Mouse (Mus musculus): Measurements from ENCODE around the gene Moap1. TPM values are rescaled to one million over a fixed set of nuclear protein-coding genes. Genes with fewer than 3 reads are reported as not detected.

Moap1 gene
- polyA plus RNA-seq, 2 experiments from 2014 or later = 4.6 to 9.5 TPM

DNA sequence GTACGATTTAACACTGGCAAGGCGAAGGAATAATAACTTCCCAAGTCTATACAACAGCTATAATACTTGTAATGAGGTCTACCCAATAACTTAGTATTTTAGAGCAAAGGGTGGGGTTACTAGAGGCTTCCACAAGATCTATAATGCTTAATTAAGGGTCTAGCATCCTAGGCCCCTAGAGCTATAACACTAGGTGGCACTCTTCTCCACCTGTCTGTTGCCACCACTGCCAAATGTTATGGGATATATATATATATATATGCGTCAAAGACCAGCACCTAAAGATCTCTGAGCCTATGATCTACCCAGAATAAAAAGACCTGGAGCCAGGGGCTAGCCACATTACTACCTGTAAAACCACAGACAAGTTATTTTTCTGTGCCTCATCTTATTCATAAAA lies 3.2 kb downstream of the Moap1 start:
- no peak for ATAC-seq

DNA sequence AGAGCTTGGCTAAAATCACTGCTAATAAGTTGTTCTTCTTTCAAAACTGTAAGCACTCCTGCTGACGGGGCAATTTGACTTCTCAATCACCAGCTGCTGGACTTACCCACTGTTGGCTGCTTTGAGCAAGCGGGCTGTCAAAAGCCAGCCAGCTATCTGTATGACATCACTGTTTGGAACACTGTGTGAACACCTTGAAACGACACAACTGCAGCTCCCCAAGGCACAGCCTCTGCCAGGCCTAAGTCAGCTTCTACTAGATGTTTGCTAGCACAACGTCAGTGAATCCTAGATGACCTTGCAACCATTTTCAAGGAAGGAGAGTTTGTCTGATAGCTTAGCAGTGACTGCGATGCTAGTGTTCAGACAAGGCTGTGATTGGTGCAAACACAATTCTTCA lies 4.4 kb downstream of the Moap1 start:
- ATAC-seq = no peak

DNA sequence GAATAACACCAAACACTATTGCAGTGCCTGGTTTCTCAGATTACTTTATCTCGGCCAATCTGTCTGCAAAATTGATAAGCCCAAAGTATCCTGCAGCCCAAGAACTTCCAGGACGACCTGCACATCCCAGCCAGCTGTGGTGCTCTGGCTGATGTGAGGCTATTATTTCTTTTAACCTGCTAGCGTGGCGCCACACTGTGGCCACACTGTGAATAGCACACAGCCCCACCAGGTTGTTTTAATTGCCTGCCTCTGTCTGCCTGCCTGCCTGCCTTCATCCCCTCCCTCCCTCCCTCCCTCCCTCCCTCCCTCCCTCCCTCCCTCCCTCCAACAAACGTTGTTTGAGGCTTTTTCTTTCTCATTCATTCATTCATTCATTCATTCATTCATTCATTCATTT lies 10.1 kb downstream of the Moap1 start:
- peak; percentile 64 for ATAC-seq

DNA sequence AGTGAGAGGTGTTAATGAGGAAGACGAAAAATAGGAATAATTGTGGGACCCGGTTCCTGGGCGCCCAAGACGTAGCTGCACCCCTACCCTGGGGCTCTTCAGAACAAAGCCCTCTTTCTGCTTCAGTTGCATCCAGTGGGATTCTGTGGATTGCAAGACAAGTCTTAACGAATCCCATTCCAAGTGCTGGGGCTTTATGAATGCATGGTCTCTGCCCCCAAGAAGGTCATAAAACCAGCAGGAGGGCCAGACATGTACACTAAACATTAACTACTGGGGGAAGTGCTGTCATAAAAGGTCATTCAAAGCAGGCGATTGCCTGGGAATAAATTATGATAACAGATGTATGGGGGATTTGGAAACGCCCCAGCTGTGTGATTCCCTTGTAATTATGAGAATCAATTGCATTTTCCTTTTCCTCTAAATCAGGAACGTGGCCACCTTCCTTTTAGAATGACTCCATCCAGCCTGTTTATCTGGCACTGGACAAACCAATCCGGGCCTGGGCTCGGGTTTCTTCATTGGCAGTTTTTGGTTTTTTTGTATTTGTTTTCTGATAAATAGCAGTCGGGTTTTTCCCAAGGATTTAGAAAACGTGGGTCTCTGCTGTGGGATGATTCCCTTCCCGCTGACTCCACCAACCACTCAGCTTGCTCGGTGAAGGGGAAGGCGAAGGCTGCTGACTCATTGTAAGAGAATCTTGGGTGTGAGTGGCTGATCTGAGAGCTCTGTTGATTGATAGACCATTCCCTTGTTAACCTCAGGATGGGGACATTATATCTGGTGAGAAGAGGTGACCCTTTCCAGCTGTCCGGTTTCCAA lies 12.5 kb downstream of the Moap1 start:
- ATAC-seq = no peak

DNA sequence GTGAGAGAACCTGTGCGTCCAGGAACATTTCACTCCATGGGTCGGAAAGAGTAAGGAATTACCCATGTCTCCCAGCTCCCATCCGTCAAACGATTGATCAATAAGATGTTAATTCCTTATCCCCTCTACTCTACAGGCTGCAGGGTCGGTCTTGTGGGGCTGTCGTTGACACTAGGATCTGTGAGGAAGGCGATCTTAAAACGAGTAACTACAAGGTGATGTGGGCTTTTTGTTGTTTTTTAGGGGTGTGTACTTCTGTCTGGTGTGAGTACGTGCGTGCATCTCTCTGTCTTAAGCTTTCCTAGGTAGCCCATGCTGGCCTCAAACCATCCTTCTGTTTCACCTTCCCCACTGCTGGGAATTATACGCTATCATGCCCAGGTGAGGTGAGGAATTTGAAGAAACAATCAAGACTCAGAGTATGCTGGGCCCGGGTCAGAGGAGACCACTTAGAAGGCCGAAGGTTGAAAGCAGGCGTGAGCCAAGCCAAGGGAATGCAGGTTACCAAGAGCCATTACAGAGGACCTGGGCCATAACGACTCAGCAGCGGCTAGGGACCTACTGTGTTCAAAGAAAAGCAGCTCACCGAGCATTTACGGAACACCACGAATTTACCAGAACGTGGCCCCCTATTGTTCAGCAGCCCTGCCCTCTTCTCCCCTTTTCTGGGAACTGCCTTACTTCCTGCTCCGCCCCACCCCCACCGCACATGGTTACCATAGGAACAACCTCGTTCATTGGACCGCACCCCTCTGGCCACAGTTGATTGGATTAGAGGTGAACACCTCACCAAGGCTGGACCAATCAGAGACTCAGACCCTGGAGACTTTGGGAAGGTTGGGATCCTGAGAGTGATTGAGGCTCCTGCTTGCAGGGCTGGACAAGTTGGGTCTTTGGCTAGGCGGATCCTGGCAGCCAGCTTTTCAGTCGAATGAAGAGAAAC lies 13.3 kb downstream of the Moap1 start:
- ATAC-seq = peak; percentile 64

DNA sequence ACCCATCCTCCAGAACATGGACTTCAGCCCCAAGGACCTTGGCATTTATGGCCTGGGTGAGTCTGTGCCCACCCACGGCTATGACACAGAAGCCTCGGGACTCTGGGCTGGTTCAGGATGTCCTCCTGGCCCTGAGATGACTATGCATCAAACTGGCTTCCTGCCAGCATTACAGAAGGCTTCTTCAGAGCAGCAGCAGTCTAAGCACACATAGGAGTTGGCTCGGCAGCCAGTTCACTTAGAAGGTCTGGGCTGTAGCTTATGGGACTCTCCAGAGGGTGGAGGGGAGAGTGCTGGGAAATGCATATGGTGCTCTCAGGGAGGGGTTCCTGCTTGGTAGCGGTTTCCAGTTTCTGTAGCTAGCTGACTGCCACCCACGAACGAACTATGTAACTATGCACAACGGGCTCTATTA lies 17.7 kb downstream of the Moap1 start:
- ATAC-seq = peak; percentile 64

DNA sequence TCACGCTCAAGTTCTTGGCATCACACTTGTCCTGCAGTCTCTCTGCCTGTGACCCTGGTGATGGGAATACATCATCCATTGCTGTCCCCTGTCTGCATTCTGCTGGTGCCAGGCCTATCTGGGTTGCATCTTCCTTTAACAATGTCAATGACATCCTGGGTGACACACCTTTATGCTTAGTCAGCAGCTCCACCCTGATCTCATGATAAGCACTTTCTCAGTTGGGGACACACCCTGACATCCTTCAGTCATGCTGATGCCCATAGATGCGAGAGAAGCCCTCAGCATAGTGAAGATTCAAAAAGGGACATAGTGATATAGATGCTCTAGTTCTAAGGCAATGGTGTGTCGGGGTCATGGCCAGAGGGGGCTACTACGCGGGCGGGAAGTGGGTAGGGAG lies 18.3 kb downstream of the Moap1 start:
- ATAC-seq = peak; percentile 60

DNA sequence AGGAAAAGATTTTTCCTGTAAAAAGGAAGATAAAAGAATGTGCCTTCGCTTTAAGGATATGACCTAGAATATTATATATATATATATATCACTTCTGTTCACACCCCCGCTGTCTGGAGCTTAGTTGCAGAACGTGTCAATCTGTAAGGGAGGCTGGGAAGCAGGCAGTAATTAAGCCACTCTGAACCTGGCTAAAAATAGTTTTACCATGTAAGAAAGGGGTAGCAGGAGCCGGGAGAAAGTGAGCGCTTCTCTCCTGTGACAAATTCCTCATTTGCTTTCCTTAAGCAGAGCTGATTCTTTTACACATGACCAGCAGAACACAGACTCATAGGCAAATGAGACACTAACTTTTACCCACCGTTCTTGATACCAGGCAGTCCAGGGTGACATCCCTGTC lies 19.6 kb downstream of the Moap1 start:
- ATAC-seq = no peak

DNA sequence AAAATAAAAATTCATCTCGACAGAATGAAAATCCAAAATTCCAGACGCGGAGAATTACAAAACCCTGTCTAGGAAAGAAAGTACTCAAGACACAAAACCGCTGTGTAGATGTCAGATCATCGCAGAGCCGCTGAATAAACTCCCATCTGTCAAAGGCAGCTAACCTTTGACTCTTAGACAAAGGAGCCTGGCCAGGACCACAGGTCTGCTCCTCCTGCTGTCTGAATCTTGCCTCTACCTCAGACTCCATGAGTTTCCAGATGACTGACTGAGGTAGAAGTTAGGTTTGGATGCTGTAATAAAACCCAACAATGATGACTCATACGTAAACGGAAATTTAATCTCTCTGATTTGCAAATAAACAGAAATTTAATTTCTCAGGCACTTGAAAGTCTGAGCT lies 20.5 kb downstream of the Moap1 start:
- no peak for ATAC-seq

DNA sequence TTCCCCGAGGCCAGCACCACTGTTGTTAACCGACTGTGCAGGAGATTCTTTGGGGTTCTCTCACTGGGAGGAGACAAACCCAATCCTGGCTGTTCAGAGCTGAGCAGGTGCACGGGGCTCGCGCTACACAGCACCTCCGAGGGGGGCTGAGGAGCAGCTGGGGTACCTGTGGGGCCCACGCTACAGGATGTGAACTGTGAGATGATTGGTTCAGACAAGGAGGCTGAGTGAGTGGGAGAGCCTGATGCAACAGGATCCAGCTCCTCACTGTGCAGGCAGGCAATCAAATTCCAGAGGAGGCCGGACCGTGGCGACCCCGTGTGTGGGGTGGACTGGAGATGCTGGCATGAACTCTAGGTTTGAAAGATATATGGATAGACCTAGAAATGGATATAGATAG lies 21.0 kb downstream of the Moap1 start:
- no peak for ATAC-seq

DNA sequence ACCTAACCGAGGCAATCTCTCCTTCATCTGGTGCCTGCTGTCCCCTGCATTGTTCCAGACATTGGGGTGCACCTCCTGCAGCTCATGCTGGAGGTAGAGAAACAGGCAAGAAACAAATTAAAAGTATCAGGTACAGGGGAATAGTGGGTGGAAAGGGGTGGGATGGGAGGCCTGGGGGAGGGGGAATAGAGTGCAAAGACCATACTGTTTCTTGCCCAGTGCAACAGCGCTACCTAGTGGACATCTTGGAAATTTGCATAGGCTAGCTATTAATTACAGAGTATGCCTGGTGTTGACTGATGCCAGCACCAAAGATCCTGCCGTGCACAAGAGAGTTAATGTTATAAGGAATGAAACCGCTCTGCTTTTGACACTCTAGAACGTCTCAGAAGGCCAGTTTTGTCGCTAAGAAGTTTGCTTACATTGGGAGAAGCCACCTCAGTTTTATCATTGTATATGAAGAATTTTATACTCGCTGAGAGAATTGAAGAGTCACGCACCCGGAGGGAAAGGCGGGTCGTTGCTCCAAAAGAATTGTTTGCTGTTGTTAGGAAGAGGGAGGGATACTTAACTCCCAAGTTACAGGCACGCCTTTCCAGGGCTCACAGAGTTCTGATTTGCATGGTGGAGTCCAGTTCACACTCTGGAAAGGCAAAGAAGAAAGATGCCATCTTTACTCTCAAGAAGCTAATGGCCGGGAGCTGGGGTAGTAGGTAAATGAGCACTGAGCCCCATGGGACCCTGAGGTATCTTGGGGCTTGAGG lies 23.7 kb downstream of the Moap1 start:
- peak; percentile 81 for ATAC-seq

DNA sequence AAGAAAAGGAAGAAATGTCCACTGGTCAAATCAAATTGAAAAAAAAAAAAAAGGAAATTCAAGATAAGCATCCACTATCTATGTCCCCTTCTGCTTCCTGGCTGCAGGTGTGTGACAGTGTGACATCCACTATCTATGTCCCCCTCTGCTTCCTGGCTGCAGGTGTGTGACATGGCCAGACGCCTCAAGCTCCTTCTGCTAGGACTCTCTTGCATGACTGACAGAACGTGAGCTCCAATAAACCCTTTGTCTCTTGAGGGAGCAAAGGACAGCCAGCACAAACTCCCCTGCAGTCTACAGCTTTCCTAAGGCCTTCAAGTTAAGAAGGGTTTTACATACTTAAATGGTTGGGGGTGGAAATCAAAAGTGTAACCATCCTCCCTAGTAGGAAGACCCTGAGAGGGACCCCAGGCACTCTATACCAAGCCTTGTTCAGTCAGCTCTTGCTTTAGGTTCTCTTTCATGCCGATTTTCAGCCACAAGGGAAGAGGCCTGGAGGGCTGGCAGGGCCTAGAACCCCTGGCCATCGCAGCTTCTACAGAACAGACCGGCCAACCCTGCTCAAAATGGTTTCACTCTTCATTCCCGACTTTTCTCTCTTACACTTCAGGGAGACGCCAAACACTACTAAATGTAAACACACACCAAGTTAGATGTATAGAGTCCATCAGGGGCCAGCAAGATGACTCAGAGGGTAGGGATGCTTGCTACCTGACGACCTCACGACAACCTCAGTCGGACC lies 28.6 kb downstream of the Moap1 start:
- no peak for ATAC-seq

DNA sequence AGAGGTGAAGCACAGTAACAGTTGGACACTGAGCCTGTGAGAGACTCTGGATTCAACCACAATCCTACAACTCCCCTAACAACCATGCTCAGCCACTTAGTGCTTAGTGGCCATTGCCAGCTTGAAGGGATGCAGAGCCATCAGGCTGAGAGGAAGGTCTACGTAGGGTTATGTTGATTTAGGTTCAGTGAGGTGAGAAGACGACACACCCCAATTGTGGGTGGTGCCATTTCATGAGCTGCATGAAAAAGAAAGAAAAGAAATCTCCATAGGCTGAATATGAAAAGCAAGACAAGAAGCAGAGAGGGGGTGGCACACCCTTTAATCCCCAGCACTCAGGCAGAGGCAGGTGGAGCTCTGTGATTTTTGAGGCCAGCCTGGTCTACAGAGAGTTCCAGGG lies 29.3 kb downstream of the Moap1 start:
- no peak for ATAC-seq

DNA sequence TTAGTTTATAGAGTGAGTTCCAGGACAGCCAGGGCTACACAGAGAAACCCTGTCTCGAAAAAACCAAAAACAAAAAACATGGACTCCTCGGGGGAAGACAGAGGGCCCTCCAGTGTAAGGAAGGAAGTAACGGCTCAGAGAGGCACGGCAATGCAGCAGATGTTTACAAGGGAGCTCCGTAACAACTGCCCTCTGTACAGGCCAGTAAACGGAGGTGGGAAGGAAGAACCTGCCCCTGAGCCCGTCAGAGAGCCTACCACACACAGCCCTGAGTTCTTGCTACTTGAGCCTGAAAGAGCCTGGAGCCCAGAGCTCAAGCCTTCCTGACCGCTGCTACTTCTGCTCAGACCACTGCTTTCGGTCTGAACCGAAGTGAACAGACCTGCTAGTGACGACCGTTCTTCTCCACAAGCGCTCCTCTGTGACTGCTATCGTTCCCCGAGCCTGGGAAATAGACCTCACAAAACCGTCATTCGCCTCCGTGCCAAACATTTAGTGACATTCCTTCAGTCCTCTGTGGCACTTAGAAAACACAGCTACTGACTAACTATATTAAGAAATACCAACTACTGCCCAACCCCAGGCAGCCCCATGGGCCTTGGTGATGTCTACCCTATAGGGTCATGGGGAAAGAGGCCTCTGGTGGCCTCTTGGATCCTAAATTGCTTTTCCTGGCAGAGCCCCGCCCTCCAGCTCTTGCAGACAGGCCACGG lies 30.2 kb downstream of the Moap1 start:
- no peak for ATAC-seq

DNA sequence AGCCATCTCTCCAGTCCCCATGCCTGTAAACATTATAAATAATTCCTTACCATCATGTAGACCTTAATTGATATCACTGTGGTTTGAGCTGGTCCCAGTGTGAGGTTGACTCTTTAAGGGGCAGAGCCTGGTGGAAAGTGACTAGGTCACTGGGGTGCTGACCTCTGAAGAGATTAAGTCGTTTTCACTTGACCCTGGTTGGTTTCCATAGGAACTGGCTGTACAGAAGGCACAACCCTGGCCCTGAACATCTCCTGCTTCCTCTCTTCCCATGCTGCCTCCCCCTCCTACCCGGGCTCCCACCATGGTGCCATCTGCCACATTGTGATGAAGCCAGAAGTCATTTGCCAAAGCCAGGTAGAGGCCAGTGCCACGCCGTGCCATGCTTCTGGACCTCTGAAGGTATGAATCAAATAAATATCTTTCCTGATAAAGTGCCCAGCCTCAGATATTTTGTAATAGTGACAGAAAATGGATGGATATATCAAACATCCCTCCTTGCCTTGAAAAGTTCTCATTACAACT lies 32.5 kb downstream of the Moap1 start:
- no peak for ATAC-seq

DNA sequence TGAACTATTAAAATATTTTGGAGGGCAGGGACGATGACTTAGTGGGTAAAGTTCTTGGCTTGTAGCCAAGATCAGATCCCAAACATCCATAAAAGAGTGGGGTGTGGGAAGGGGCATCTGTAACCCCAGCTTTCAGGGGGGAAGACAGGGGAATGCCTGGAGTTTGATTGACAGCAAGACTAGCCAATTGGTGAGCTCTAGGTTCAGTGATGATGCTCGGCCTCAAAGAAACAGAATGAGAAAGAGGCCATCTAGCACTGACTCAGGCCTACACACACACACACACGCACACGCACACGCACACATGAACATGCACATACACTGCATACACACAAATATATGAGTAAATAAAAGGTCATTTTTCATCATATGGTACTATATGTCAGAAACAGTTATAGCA lies 33.6 kb downstream of the Moap1 start:
- ATAC-seq = no peak

DNA sequence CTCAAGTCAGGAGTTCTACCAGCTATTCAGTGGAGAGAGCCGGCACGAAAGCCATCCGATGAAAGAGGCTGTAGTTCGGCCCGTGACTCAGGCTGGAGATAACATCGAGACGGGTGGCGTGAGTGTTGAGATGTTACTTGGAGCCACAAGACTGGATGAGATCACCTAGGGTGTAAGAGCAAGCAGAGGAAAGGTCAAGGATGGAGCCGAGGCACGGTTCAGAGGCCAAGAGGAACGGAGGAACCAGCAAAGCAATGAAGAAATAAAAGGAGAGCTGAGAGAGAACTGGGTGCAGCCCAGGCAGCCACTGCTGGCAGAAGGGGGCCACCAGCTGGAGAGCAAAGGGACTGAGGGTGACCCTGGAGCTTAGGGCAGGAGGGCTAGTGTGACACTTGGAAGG lies 35.2 kb downstream of the Moap1 start:
- no peak for ATAC-seq

DNA sequence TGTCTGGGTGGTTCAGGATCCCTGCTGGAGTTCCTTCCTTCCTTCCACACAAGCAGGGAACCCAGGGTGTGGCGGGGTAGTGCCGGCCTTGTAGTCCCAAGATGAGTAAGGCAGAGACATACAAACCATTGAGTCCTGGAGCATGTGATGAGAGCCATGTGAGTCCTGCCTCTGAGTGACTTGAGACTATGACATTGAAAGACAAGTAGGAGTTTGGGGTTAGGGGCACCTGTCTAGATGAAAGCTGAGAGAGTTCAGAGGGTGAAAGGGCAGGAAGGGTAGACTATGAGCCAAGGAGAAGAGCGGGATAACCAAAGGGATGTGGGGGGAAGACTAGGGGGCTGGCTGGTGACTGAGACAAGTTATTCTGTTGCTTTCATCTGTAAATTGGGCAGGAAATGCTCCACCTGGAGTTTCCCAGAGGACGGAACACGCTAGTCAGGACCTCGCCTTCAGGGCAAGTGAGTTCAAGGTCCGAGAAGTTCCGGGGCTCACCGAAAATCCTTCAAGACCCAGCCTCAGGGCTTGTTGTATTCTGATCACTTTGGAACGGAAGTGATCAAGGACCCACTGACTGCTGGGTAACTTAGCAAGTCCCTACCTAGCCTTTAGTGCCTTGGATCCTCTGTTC lies 36.5 kb downstream of the Moap1 start:
- no peak for ATAC-seq

DNA sequence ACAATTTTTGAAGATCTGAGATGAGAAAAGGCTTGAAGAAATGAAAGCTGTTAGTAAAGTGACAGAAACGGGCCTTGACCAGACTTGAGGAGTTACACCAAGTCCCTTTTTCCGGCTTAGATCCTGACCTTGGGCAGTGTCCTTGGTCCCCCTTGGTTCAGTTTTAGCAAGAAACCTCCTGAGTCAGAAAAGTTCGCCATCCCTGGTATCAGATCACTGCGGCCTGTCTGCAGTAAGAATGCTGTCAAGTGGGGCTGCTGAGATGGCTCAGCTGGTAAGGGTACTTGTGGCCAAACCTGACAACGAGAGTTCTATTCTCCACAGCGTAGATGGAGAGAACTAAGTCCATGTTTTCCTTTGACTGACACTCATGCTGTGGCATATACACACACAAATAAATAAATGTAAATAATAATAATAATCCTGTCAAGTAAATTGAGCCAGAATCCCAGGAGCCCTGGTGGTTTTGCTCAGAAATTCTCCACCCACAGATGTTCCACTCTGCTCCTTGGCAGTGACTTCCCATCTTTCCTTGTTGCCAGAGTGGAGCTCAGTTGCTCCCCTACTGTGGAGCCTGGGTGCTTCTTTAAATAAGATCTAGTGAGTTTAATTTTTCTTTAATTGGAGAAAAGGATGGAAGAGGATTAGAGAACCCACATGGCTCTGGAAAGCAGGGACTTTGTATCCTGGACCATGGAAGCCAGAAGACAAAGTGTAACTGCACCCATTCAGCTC lies 37.4 kb downstream of the Moap1 start:
- ATAC-seq = no peak

DNA sequence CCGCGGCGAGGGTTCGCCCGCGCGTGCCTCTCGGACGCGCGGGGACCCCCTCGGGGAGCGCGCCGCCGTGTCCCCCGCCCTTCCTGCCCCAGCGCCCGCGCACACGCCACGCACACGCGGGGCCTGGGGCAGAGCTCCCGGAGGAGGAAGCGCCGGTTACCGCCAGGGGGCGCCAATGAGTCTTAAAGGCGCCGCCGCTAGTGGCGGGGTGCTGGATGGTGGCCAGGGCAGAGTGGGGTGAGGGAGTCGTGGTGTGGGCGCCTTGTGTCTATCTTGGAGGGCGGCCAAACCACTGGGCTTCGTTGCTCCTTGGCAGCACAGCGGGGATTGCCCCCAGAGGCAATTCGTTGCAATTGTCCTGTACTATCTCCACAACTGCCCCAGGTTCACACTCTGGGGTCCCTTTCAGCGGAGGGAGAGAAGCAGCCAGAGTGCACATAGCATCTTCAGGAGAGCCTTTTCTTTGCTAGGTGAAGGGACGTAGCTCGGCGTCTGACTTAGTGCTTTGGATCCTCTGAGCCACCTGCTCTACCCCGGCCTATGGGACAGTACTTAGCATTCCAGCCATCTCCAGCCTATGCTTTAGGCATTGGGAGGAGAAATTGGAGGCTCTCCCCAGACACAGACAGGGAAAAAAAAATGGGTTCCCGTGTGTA lies 38.1 kb downstream of the Moap1 start:
- ATAC-seq = peak; percentile 75
